Mouse (Mus musculus): ENCODE data around the gene Gad2.

The Gad2 gene

DNA sequence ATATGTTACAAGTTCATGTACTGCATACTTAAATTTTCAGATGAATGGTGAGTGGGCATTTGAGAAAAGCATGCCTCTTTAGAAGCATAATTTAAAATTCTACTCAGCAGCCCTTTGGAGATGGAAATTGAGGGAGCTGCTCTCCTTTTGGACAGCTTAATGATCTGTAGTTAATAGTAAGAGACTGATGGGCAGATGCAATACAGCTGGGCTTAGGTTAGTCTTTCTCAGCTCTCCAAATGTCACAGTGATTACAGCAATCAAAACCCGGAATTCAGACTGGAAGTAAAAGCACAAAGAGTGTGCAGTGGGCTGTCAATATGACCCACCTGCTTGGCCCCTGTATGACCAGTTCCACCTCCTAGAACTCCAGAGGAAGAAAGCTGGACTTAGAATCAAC is 24.1 kb downstream of the Gad2 start:
- no peak for DNase-seq (ENCODE audit: low spot score in 2 of 2)

DNA sequence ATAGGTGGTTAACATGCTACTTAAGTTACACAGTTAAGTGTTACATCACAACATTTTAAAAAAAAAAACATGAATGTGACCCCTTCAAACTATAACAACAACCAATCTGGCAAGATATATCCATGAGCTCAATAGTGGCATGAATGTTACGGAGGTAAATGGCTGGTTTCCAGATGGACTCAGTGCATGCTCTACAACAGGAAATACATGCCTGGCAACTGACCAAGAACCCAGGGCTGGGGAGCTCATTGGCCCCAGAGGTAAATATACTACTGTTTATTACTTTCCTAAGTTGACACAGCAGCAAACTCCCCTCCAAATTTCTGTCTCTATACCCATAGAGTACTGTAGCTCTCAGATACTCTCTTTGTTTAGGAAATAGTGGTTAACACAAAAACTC is 26.4 kb downstream of the Gad2 start:
- no peak for DNase-seq (ENCODE audit: low spot score in 2 of 2)

DNA sequence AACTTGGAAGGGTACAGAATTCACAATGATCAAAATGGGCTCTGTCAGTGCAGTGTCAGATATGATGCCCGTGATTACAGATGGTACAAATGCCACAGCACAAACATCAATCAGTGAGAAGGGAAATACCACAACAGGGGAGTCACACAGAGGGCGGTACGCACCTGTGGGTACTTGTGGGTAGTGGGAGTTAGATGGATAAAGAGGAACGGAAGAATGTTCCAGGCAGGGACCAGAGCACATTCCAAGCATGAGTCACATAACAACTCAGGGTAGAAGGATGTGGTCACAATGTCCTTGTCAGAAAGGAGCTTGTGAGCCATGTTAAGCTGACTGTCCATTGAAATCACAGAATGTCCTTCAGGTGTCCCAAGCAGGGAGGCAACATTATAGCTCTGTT is 29.8 kb downstream of the Gad2 start:
- no peak for DNase-seq (ENCODE audit: low spot score in 2 of 2)

DNA sequence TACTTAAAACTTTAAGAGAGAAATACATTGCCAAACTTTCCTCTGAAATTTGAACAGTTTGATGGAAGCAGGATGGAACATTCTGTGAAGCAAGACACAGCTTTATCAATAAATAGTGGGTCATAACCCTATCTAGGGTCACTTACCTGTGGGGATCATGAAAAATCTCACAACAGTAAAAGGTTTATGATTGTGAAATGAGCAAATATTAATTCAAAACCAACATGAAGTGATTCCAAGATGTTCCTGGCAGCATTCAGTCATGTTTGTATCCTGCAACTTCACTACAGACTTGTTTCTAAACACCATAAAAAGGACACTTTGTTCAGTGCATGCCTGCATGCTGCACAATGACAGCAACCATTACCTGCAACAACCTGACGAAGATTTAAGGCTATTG is 41.7 kb downstream of the Gad2 start:
- DNase-seq (ENCODE audit: low spot score in 2 of 2): no peak

DNA sequence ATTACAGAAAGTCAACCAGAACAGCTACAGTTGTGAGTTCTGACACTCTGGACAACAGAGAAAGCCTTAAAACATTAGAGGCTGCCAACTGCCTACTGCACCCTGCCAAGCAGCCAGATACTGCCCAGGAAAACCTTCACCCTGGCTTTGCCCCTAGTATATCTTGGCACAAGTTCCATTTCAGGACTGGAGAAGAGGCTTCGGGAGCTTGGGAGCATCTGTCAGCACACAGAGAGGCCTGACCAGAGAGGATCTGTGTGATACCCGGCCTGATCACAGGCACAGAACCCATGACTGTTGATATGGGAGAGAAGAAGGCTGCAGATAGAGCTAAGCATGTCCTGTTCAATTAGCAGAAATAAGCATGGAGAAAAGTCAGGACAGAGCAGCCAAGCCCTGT is 48.4 kb downstream of the Gad2 start:
- no peak for DNase-seq (ENCODE audit: low spot score in 2 of 2)

DNA sequence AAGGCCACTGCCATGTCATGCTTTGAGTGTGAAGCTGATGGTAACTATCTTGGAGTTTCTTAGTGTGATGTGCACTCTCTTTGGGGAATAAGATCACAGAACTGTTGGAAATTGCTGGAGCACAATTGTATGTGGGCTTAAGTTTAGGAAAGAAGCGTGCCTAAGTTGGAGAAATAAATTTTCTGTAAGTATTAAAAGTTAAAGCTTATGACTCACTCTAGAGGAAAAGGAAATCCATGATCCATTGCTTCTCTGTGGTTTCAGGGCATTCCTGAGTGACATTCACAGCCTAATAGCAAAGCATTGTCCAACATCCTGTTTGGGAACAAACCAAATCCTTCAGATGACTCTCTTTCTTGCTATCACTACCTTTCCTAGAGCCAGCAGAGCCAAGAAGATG is 49.3 kb downstream of the Gad2 start:
- no peak for DNase-seq (ENCODE audit: low spot score in 2 of 2)

DNA sequence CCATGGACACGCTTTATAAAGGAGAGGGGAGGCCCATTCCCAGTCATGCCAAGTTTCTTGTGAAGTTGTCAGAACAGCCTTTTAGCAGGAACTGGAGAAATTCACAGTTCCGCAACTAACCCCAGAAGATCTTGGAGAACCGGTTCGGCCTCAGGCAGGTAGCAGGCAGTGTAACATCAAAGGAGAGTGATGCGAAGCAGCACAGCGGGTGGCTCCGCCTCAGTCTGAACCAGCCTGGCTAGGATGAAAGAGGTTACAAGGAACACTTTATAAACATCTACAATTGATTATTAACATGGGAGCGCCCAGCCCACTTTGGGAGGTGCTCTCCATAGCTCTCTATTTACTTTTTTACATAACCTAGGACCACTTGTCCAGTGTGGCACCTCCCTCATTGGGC is 55.1 kb downstream of the Gad2 start:
- DNase-seq (ENCODE audit: low spot score in 2 of 2): no peak

DNA sequence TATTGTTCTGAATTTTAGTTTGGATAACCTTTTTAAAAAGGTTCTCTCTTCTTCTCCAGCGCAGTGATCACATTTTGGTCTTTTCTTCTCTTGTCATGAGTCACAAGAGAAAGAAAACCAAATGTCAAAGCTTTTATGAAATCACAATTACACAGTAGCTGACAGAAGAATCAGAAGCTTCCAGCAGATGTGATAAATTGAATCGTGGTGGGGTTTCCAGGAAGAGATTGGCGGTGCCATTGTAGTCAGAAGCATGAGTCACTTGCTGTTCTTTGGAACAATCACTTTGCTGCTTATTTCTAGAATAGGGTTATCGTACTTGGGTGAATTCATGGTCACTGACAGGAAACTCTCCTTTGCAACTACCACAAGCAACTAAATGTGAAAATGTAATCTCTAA is 57.9 kb downstream of the Gad2 start:
- DNase-seq (ENCODE audit: low spot score in 2 of 2): no peak

DNA sequence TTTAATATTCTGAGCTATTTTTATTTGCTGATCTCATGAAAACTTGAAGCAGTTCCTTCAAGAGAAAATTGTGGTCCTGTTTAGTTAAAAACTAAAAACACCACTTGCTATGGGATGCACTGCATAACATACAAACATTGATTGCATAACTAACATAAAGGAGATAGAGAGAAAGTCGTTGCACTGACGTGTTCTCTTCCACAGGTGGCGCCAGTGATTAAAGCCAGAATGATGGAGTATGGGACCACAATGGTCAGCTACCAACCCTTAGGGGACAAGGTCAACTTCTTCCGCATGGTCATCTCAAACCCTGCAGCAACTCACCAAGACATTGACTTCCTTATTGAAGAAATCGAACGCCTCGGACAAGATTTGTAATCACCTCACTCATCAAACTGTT is 68.0 kb downstream of the Gad2 start:
- no peak for DNase-seq (ENCODE audit: low spot score in 2 of 2)

DNA sequence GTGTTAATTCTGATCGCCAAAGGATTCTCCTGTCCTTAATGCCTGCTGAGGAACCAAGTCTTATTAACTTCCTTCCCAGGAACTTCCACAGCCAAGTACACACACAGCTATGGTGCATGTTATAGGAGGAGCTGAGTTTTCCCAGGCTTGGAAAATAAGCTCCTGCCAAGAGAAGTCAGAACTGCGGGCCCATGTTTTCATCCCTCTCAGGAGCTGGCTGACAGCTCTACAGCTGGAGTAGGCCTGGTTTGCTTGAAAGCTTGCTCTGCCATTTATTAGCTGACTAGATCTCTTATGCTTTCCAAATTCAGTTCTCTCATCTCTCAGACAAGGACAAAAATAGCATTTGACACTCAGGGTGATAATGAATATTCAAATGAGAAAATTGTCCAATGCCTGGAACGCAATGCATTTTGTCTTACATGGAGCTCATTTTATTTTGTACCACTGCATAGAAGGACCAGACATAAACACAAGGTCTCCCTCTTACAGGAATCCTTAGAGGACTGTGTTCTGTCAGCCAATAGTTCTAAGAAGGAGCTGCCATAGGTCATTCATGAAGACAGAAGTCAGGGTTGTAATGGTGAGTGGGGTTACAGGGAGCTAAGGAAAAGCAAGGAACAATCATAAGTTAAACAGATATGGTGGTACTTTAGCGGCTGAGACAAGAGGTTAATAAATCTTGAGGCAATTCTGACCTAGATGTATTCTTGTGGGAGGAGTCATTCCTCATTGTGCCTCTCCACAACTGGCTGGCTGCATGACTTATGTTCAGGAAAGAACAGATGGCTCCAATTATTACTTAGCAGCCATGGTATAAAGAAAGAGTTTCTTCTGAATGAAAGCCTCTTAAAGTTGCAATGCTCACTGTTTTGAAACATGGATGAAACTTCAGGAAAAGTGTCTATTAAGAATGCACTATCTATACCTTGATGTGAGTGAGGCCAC is 83.0 kb downstream of the Gad2 start:
- DNase-seq (ENCODE audit: low spot score in 2 of 2): peak in 1 of 2 experiments; percentile 20

DNA sequence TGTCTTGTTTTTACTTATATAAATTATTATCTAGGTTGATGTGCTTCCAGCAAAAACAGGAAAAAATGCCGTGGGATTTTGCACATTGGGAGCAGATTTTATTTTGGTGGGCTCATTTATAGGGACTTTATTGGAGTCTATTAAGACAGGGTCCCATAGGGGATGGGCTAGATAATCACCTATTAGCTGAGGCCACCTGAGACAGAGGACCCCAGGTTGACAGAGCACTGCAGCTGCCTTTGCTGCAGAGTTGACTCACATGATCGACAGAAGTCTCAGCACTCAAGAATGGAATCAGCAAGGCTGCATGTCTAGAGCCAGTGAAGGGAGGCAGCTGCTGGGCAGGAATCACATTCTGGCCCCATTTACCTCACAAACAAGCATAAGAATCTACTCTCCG is 84.2 kb downstream of the Gad2 start:
- DNase-seq (ENCODE audit: low spot score in 2 of 2): no peak

DNA sequence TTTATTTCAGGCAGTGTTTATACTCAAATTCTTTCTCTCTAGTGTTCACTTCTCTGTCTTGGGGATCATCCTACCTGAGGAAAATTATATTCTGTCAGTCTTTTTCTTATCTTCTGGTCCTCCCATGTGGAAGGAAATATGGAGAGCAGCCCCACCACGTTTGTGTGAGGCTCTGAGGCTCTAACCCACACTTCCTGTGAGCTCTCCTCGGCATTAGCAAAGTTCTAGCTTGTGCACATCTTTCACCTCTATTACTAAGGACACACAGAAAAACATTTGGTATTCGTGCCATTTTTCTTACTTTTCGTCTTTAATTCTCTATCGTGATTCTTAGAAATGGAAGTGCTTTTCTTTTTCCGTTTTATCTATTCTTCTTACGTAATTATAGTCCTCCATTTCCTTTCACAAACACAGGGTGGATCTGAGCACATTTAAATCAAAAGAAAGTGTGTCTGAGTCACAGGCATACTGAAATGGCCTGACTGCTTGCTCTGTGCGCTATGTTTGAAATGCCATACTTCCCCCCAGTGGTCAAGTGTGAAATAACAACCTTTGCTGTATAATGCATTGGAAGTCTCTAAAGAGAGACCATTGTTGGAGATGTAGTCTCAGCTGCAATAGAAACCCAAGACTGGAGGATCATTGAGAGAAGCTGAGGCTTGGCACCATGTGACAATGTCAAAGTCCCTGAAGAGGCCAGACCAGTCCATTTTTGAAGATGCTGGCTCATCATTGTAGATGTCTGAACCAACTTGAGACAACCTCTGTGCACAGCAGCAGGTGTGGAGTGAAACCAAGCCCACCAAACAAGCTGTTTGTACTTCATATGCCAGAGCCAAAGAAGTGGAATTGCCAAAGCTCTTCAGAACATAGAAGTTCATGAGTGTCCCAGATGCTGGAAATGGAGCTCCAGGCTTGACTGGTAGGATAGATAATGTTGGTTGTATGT is 99.8 kb downstream of the Gad2 start:
- DNase-seq (ENCODE audit: low spot score in 2 of 2): no peak

DNA sequence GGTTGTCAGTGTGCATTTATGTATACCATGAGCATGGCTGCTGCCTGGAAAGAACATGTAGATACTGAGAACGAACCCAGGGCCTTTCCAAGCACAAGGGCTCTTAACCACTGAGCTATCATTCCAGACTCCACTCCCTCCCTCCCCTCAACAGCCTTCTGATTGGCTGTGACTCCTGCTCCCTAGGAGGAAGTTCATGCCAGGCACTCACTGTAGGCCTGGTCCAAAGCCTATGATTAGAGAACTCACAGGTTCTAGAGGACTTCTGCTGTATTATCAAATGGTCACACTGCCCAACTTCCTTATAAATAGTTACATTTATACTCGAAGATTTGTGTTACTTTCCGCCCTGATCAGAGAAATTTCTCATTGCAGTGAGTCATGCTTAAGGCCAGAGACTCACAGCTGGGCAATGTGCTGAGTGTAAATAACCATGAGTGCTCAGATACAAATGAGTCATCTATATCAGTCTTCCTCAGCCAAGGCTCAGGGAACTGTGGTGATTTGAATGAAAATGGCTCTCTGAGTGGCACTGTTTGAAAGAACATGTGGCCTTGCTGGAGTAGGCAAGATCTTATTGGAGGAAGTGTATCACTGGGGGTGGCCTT is 102.0 kb downstream of the Gad2 start:
- DNase-seq (ENCODE audit: low spot score in 2 of 2): no peak

DNA sequence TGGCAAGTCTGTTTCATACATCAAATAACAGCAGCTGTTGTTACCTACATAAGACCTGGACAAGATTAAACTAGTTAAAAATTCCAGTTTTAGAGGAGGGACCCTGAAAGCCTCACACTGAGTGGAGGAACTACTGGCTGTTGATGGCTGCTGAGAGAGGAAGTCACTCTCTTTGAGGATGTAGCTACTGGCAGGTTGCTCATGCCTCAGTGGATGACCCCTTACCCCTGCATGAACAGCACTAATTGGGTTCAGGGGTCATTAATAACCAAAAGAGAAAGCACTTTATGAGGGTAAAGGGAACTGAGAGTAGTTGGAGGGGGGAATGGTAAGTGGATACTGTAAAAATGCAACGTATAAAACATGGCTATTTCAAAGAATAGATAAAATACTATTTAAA is 105.1 kb downstream of the Gad2 start:
- no peak for DNase-seq (ENCODE audit: low spot score in 2 of 2)

DNA sequence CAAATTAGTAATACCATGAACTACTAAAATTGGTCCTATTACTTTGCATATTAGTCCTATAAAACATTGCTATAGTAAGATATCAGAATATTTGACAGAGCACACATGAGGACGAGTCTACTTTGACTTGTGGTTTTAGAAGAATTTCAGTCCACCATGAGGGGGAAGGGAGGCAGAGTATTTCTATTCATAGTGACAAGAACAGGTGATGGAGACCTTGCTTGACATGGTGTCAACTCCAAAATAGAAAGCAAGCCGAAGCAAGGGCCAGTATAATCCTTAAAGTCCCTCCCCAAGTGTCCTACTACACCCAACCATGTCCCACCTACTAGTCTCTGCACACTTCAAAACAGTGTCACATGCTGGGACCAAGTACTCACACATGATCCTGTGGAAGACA is 114.1 kb downstream of the Gad2 start:
- no peak for DNase-seq (ENCODE audit: low spot score in 2 of 2)

DNA sequence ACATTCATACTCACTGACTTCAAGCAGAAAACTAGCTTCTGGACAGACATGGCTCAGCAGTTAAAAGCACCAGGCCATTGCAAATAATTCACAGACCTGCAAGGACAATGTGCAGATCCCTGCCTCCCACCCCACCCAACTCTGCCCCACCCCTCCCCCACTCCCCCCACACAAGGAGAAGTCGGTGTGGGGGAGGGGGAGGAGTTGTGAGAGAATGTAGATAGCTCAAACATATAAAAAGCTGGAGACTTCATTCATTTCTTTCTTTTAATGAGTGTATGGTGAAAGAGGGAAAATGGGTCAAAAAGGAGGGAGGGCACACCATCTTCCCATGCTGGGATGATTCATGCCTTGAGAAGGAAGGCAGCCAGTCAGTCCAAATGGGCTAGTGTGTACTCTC is 117.4 kb downstream of the Gad2 start:
- DNase-seq (ENCODE audit: low spot score in 2 of 2): no peak

DNA sequence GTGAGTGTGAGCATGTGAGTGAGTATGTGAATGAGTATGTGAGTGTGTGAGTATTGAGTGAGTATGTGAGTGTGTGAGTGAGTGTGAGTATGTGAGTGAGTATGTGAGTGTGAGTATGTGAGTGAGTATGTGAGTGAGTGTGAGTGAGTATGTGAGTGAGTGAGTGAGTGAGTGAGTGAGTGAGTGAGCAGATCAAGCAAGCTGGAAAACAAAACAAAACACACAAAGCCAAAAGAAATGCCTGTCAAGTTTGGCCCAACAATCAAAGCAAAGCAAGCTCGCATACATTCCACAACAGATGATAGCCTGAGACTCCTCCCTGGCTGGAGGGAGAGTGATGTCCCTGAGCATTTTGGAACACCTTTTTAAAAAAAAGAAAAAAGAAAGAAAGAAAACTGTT is 118.4 kb downstream of the Gad2 start:
- DNase-seq (ENCODE audit: low spot score in 2 of 2): no peak

DNA sequence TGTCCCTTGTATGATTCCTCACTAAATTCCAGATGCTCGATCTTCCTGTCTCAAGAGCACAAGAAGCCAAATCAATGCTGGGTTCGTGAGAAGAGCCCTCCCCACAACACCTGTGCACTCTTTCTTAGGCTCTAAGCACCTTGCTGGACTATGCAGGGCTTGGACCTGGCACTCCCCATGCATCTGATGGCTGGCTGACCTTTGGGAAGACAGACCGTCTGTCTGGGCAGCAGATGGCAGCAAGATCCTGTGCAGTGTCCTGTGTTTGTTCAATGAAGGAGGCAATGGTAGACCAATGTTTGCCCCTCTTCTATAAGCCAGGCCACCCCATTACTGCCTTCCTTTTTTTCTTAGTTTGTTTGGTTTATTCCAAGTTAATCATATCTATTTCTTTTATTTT is 119.2 kb downstream of the Gad2 start:
- DNase-seq (ENCODE audit: low spot score in 2 of 2): no peak

Data from urinary bladder, postnatal 4 days (tissue).